Mouse (Mus musculus): ENCODE measurements around the gene Bckdha. TPM values are rescaled to one million over a fixed set of nuclear protein-coding genes. Genes with fewer than 3 reads are reported as not detected.

Gene Bckdha
- polyA plus RNA-seq, 1 experiment: 56.6 TPM

DNA sequence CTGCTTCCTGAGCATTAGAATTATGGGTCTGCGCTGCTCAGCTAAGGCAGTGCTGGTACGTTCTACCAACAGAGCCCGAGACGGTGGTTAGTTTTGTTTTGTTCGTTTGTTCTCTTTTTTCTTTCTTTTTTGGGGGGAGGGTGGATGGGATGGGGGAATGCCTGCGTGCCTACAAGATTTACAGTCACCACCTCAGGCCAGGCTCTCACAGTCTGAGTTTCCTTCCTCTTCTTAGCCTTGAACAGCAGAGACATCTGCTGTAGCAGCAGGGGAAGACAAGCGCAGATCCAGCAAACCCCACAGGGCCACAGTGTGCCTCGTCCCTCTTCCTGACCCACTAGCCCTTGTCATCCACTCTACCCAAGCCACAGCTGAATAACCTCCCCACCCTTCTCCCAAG is 7.5 kb downstream of the Bckdha start:
- WGBS: 92% methylated on average over 8 of the region's 8 CpGs
- no peak for DNase-seq (ENCODE audit: low read depth, low spot score)

- DNase-seq (ENCODE audit: low read depth, low spot score): no peak
- 71% methylated on average over 5 of the region's 5 CpGs for WGBS
Measured at GRCm38 (mm10) chr7:25649839-25650238, 8.9 kb downstream of the Bckdha start.

DNA sequence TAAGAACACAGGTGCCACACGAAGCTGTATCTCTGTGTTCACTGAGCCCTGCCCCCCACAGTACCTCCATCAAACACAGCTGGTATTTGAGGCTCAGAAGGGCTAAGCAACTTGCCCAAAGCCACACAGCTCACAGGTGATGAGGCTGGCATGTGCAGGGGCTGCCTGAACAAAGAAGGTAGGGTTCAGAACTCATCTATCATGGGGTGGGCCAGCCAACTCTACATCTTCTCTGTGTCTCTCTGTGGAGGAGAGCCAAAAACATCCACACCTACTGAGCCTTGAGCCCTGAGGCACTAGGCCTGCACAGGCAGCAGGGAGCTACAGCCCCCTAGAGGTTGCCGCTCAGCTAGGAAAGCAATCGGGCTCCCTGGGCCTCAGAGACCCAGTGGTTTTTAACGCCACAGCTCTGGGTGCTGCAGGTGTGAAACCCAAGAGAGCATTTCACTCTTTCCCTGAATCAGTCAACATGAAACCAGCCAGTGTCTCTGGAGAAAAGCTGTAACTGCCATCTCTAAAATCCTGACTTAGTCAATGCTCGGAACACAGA is 11.1 kb downstream of the Bckdha start:
- WGBS: 65% methylated on average over 5 of the region's 5 CpGs
- DNase-seq (ENCODE audit: low read depth, low spot score): no peak

GRCm38 (mm10) chr7:25645074-25645473 is 13.7 kb downstream of the Bckdha start:
- 70% methylated on average over 14 of the region's 14 CpGs for WGBS
- no peak for DNase-seq (ENCODE audit: low read depth, low spot score)

DNA sequence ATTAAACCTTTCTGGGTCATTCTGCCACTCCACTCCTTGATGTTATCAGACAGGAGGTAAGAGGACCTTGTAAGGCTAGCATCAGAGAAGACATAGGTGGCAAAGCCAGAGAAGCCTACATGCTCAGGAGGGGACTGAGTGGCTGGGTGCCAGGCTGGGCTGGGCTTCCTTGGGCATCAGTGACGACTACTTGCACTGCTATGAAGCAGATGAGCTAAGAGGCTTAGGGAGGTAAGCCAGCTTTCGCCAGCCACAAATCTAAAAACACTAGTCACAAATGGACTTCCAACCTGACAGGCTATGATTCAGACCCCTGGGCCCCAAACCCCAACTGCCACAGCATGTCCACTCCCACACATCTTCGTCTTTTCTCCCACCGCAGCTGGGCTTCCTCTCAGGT is 14.2 kb downstream of the Bckdha start:
- no peak for DNase-seq (ENCODE audit: low read depth, low spot score)
- 86% methylated on average over 4 of the region's 4 CpGs for WGBS

DNA sequence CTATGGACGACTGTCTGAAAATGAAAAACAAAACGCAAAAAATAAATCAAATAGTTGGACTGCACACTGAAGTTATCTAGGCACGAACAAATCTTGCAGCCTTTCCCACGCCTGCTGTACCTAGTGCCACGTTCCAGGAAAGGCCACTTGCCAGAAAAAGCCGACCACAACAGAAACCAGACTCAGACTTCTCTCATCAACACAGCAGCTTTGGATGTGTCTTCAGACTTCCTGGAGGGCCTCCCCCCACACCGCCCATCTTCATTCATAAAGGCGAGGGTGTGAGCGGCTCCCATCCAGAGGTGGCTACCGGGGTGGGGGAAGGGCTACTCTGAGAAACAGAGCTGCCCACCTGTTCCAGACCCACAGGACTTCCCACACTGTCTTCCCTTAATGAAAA is 14.6 kb downstream of the Bckdha start:
- WGBS: 81% methylated on average over 10 of the region's 10 CpGs
- DNase-seq (ENCODE audit: low read depth, low spot score): no peak

GRCm38 (mm10) chr7:25639754-25640153 is 19.0 kb downstream of the Bckdha start:
- WGBS: 96% methylated on average over 4 of the region's 4 CpGs

DNA sequence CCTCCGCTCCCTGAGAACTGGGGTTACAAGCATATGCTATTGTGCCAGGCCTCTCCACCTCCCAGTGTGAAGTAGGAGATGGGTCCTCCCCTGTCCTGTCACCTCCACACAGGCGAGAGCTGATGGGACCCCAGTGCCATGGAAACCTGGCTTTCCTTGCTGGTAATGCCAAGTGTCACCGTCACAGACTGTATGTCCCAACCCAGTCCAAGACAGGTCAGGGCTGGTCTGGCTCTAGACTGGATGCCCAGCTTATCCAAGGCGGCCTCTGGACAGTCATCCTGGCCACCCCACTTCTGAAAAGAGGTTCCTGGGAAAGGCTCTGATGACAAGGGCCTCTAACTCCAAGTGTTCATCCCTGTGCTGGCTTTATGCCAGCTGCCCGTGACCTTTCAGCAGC is 21.7 kb downstream of the Bckdha start:
- 92% methylated on average over 5 of the region's 5 CpGs for WGBS
- DNase-seq (ENCODE audit: low read depth, low spot score): no peak

More at GRCm38 (mm10) chr7:25639754-25640153, 19.0 kb downstream of the Bckdha start:
- no peak for DNase-seq (ENCODE audit: low read depth, low spot score)

GRCm38 (mm10) chr7:25636373-25636772 is 22.4 kb downstream of the Bckdha start:
- no peak for DNase-seq (ENCODE audit: low read depth, low spot score)

GRCm38 (mm10) chr7:25632679-25633078 is 26.1 kb downstream of the Bckdha start:
- DNase-seq (ENCODE audit: low read depth, low spot score): no peak
- 81% methylated on average over 5 of the region's 5 CpGs for WGBS

More at GRCm38 (mm10) chr7:25636373-25636772, 22.4 kb downstream of the Bckdha start:
- 11% methylated on average over 3 of the region's 3 CpGs for WGBS

- no peak for DNase-seq (ENCODE audit: low read depth, low spot score)
- WGBS: 71% methylated on average over 8 of the region's 8 CpGs
Measured at GRCm38 (mm10) chr7:25628323-25628620, 30.5 kb downstream of the Bckdha start.

DNA sequence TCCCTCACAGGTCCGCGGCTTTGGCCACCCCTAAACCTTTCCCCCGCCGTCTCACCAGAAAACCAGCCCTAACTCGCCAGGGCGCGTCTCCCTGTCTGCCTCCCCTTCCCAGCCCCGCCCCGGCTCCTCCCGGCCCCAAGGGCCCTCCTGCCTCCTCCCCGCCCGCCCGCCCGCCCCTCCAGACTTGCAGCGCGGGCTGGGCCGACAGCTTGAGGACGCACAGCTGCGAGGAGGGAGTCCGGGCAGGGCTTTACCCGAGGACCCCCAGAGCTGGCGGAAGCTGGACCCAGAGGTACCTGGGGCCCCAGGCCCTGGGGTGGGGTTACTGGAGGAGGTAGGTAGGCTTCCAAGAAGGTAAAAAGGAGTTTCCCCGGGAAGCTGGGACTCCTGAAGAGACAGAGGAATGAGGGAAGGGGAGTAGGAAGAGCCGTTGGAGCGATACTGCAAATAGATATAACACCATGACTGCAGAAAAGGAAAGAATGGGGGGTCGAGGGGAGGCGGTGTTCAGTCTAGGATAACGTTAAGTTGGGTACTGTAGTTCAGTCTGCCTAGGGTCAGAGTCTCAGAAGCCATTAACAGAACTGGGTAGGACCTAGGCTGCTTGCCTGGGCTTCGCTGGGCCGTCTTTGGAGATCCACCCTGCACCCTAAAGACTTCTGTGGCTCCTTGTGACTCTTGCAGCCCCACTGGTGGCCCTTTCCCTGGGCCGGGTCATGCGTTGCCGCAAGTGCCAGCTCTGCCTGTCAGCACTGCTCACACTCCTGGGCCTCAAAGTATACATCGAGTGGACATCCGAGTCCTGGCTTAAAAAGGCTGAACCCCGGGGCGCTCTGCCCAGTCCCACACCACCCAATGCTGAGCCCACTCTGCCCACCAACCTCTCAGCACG is 31.1 kb downstream of the Bckdha start:
- 15% methylated on average over 38 of the region's 38 CpGs for WGBS
- DNase-seq (ENCODE audit: low read depth, low spot score): no peak

- 6% methylated on average over 29 of the region's 29 CpGs for WGBS
- DNase-seq (ENCODE audit: low read depth, low spot score): no peak
Measured at GRCm38 (mm10) chr7:25626509-25627430, 32.0 kb downstream of the Bckdha start, which contains the start of gene B3gnt8. B3gnt8 (plus strand) TSS chr7:25626654.

DNA sequence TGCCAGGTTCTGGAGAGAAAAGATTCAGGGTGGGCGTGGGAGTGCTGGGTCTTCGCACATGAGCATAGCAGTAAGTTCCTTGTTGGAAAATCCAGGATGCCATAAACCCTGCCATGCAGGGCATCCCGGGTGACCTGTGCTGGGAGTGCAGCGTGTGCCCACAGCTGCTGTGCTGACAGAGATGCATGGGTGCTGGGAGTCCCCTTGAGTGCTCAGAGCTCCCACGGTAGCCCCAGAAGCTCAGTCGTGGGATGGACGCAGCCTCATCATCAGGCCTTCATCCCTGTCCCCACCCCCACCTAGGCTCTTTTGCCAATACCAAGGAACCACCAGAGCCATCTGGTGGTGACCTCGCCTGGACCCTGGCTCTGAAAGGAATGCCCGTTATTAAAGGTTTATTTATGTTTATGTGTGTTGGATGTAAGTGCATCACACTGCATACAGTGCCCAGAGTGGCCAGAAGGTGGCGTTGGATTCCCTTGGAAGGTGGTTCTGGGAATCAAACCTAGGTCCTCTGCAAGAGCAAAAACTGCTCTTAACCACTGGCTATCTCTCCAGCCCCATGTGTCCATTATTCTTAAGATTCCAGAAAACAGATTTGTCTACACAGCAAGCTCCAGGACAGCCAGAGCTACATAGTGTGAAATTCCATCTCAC is 33.1 kb downstream of the Bckdha start:
- no peak for DNase-seq (ENCODE audit: low read depth, low spot score)

GRCm38 (mm10) chr7:25624851-25625250 is 33.9 kb downstream of the Bckdha start:
- DNase-seq (ENCODE audit: low read depth, low spot score): no peak
- 79% methylated on average over 5 of the region's 5 CpGs for WGBS

More for the DNA sequence above, 33.1 kb downstream of the Bckdha start:
- WGBS: 77% methylated on average over 10 of the region's 10 CpGs

DNA sequence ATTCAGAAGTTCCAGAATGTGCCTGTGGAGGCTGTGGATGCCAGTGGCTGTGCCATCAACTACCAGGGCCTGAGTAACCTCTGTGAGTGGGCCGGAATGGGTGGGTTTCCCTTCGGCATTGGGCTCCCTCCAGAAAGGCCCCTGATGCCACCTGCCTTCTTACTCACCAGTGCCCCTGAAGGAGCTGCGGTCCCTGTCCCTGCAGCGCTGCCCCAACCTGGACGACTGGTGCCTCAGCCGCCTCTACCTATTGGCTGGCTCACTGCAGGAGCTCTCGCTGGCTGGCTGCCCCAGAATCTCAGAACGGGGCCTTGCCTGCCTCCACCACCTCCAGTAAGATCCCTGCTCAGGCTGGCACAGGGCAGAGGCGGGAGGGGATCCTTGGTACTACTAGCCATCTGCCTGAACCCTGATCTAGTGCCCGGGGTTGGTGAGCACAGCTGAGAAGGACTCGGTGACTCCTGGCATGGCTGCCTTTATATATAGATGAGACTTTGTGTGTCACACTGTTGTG is 34.9 kb downstream of the Bckdha start:
- DNase-seq (ENCODE audit: low read depth, low spot score): no peak
- WGBS: 89% methylated on average over 11 of the region's 11 CpGs

DNA sequence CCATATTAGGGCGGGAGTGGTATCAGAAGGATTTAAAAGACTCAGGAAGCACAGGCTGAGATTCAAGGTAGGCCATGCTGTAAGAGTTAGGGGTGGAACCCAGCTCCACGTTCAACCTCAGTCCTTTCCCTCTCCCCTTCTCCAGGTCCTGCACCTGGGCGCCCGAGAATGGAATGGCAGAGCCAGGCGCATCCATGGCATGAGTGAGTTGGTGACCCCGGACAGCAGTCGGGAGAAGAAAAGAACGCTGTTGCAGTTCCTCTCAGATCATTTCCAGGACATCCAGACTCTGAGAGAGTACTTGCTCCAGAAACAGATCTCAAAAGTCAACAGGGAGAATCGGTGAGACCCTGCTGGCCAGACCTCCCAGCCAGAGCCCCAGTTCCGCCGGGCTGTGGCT is 38.0 kb downstream of the Bckdha start:
- no peak for DNase-seq (ENCODE audit: low read depth, low spot score)
- WGBS: 90% methylated on average over 11 of the region's 11 CpGs

DNA sequence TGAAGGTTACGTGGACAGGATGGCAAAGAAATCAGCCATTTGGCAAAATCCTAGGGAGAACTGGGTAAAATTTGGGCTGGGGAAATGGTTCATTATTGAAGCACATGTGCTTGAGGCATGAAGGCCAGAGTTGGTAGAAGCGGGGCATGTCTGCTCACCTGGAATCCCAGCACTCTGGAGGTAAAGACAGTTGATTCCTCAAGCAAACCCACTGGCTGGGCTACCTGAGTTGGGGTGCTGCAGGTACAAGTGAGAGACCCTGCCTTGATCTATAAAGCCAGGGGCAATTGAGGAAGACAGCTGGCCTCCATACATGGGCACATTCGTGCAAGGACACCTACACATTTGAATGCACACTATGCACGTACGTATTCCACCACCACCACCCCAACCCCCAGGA is 38.7 kb downstream of the Bckdha start:
- 90% methylated on average over 5 of the region's 5 CpGs for WGBS
- no peak for DNase-seq (ENCODE audit: low read depth, low spot score)

GRCm38 (mm10) chr7:25619722-25619991 is 39.1 kb downstream of the Bckdha start:
- no peak for DNase-seq (ENCODE audit: low read depth, low spot score)
- 10% methylated on average over 5 of the region's 5 CpGs for WGBS
